Mouse (Mus musculus) spleen, adult 18-20 months (tissue): Measurements from ENCODE around the gene Calm1.
"Not testable (repeated sequence)": the region's sequence is repeated elsewhere in the genome, so short reads cannot be mapped to it uniquely, and the experiment has no call there.

ENCODE experiments used
- DNase-seq, 2 experiments: peaks; one replicate each; pipeline ENCODE4 v3.0.0; 2022; ENCODE audit warnings: mixed read lengths in 2 of 2

The Calm1 gene

GRCm38 (mm10) chr12:100198967-100199660 is at the start of gene Calm1:
TSS of gene Calm1 (plus strand) at chr12:100199435.
- DNase-seq: peak; percentile 89 to 94

GRCm38 (mm10) chr12:100152466-100152865 is 46.8 kb upstream of the Calm1 start:
- no peak for DNase-seq

- peak; percentile 80 to 83 for DNase-seq
These were observed 39.8 kb upstream of the Calm1 start, which contains the start of gene Nrde2 for GRCm38 (mm10) chr12:100159261-100159975. TSS of gene Nrde2 (minus strand) at chr12:100159653.

- DNase-seq: no peak
These were observed 34.2 kb upstream of the Calm1 start for GRCm38 (mm10) chr12:100164991-100165500.

- DNase-seq: peak in 1 of 2 experiments; percentile 26
These were observed 33.1 kb upstream of the Calm1 start for GRCm38 (mm10) chr12:100166177-100166576.

GRCm38 (mm10) chr12:100166939-100167338 is 32.3 kb upstream of the Calm1 start:
- no peak for DNase-seq

GRCm38 (mm10) chr12:100167502-100167901 is 31.7 kb upstream of the Calm1 start:
- no peak for DNase-seq

GRCm38 (mm10) chr12:100167931-100168871 is 31.0 kb upstream of the Calm1 start:
- peak; percentile 12 to 24 for DNase-seq

GRCm38 (mm10) chr12:100172481-100172880 is 26.8 kb upstream of the Calm1 start:
- DNase-seq: no peak

- DNase-seq: no peak
These were observed 22.7 kb upstream of the Calm1 start for GRCm38 (mm10) chr12:100176469-100177056.

- no peak for DNase-seq
These were observed 20.3 kb upstream of the Calm1 start for GRCm38 (mm10) chr12:100178898-100179440.

- no peak for DNase-seq
These were observed 18.4 kb upstream of the Calm1 start for GRCm38 (mm10) chr12:100180802-100181201.

GRCm38 (mm10) chr12:100182676-100183075 is 16.6 kb upstream of the Calm1 start:
- no peak for DNase-seq

GRCm38 (mm10) chr12:100183970-100184369 is 15.3 kb upstream of the Calm1 start:
- DNase-seq: peak; percentile 25 to 37

GRCm38 (mm10) chr12:100184976-100185375 is 14.3 kb upstream of the Calm1 start:
- not testable (repeated sequence) for DNase-seq

GRCm38 (mm10) chr12:100185897-100186296 is 13.3 kb upstream of the Calm1 start:
- DNase-seq: no peak

GRCm38 (mm10) chr12:100186376-100186775 is 12.9 kb upstream of the Calm1 start:
- DNase-seq: no peak

- DNase-seq: peak; percentile 95 to 98
These were observed 12.1 kb upstream of the Calm1 start for GRCm38 (mm10) chr12:100187013-100187755.

- no peak for DNase-seq
These were observed 11.3 kb upstream of the Calm1 start for GRCm38 (mm10) chr12:100187756-100188430.

GRCm38 (mm10) chr12:100190802-100191201 is 8.4 kb upstream of the Calm1 start:
- DNase-seq: no peak

- no peak for DNase-seq
These were observed 5.1 kb upstream of the Calm1 start for GRCm38 (mm10) chr12:100194181-100194580.
